Comparison of ENCODE assay signal across 1 mouse cellular context in genomic region chr11:20249296-20250110, GRCm38 (mm10).
TF ChIP-seq lines count a peak whose summit lies in the region.

Gene Cep68 (minus strand): TSS chr11:20249429.

TF ChIP-seq in CH12.LX, 34 proteins besides CTCF, POLR2A, EP300 and RAD21 (continued from another document):
- peak; percentile 73 for TF ChIP-seq ZMIZ1 (IDR thresholded peaks at IDR 0.05; ENCODE audit: low read depth, low read length)
- peak; percentile 91 for TF ChIP-seq CHD2 (IDR thresholded peaks at IDR 0.05; ENCODE audit: low read length)
- no peak for TF ChIP-seq SMC3 (IDR thresholded peaks at IDR 0.05; ENCODE audit: low read depth, low read length)
- TF ChIP-seq ELF1 (IDR thresholded peaks at IDR 0.05; ENCODE audit: low read depth, low read length), result peak; percentile 56
- no peak for TF ChIP-seq RCOR1 (conservative IDR thresholded peaks at IDR 0.05; ENCODE audit: low read depth, low read length)
